In the genomic region with DNA sequence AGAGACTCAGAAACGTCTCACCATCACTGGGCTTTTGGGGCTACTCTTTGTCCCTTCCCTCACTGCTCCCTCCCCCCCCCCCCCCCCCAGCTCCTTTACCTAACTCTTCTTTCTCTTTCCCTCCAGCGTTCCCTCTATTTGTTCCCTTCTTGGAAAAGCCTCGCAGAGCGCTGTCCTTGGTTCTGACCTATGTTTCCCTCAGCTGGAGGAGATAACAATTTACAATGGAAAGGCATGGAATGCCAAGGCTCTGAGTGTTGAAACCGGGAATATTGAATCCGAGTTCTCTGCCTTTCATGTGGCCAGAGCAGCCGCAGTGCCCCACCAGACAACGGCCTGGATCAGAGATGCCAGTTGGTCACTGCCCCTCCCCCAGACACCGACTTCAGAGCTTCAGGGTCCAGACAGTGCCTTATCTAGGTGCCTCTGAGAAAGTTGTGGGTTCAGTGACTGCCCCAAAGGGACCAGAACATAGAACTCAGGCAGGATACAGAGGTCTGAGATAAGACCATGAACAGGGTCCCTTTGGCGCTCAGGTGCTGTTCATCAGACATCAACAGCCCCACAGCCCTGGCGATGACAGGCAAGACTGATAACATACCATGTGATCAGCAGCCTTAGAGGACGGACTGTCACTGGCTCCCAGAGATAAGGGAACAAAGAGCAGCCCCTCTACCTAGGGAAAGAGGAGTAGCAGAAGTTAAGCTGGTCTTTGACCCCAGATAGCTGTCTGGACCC, we compare ENCODE assay signal across 9 mouse cellular contexts. TPM values are rescaled to one million over a fixed set of nuclear protein-coding genes. Genes with fewer than 3 reads are reported as not detected.
A peak's percentile ranks its signal among the peaks of the same experiment; 100 is the strongest.
DNase-seq lines count a peak whose midpoint lies in the region; ATAC-seq lines count a peak whose summit lies in the region.
"Had no signal": no experiment of that assay in that cellular context is flagged by ENCODE, and none has a peak within 500 bp of the region (broad histone marks: within the 10 kb centered on the region; RNA-seq: fewer than 3 reads in every experiment).

No protein-coding gene starts in this region.

- H3K27me3 ChIP-seq in heart, embryonic 12.5 days (replicated peaks), result peaks cover 25% of the 10 kb centered on the region
- peaks cover 5% of the 10 kb centered on the region for H3K27me3 ChIP-seq in limb, embryonic 10.5 days (ENCODE audit: low read depth, poor library complexity, severe bottlenecking)
- H3K27me3 ChIP-seq: heart, embryonic 15.5 days had no signal

- peaks cover 6% of the 10 kb centered on the region for H3K4me1 ChIP-seq in heart, embryonic 12.5 days (replicated peaks)
- peaks cover 11% of the 10 kb centered on the region for H3K4me1 ChIP-seq in limb, embryonic 10.5 days
- H3K4me1 ChIP-seq: heart, embryonic 15.5 days had no signal

- ATAC-seq in heart, embryonic 12.5 days (ENCODE audit: insufficient number of reproducible peaks, low FRiP score), result peak; percentile 81

- no peak for DNase-seq in heart, adult 9 months (ENCODE audit: low spot score in 2 of 2)
- peak; percentile 83 for DNase-seq in embryo, embryonic 10 days (ENCODE audit: low spot score)
- peak; percentile 76 for DNase-seq in limb, embryonic 10.5 days (ENCODE audit: low spot score)
- DNase-seq in ovary, postnatal 10 days (ENCODE audit: low spot score), result peak; percentile 22
- no peak for DNase-seq in left cerebral cortex, adult 18-20 months (ENCODE audit: low spot score in 2 of 2)
- DNase-seq in thymus, postnatal 36 days, result no peak
- no peak for DNase-seq in spleen, postnatal 10 days (ENCODE audit: low spot score in 2 of 2)

- H3K27ac ChIP-seq in heart, embryonic 12.5 days (ENCODE audit: poor library complexity, severe bottlenecking), result no peak overlapping the region
- H3K27ac ChIP-seq in limb, embryonic 10.5 days, result no peak overlapping the region
- H3K27ac ChIP-seq: heart, embryonic 15.5 days had no signal

- no peaks in the 10 kb centered on the region for H3K36me3 ChIP-seq in heart, embryonic 12.5 days
- H3K36me3 ChIP-seq in limb, embryonic 10.5 days, result no peaks in the 10 kb centered on the region
- H3K36me3 ChIP-seq: heart, embryonic 15.5 days had no signal

- no peak overlapping the region for H3K4me3 ChIP-seq in heart, embryonic 12.5 days
- no peak overlapping the region for H3K4me3 ChIP-seq in limb, embryonic 10.5 days
- H3K4me3 ChIP-seq: heart, embryonic 15.5 days had no signal

- 2% methylated on average over 12 of the region's 12 CpGs for WGBS in heart, embryonic 12.5 days
- WGBS in limb, embryonic 10.5 days, result 11% methylated on average over 12 of the region's 12 CpGs

- no peak overlapping the region for H3K9ac ChIP-seq in heart, embryonic 12.5 days
- H3K9ac ChIP-seq: heart, embryonic 15.5 days had no signal

- H3K4me2 ChIP-seq in heart, embryonic 12.5 days, result 0 out of 2 replicates have a peak overlapping the region, but pooled peaks have one; percentile 0
- H3K4me2 ChIP-seq: heart, embryonic 15.5 days had no signal

- no peaks in the 10 kb centered on the region for H3K9me3 ChIP-seq in heart, embryonic 12.5 days (replicated peaks)
- H3K9me3 ChIP-seq in limb, embryonic 10.5 days (replicated peaks), result no peaks in the 10 kb centered on the region
- H3K9me3 ChIP-seq: heart, embryonic 15.5 days had no signal

RNA-seq across cellular contexts. Expression of a gene that starts 25.8 kb away (rescaled TPM):
- polyA plus RNA-seq in heart, embryonic 12.5 days (2016; fragmentation: Nextera tagmentation; extraction: Ambion mirVana), result 0.08 TPM in 1 of 2 replicates, not detected in the other
- polyA plus RNA-seq in limb, embryonic 10.5 days (2016; fragmentation: Nextera tagmentation; extraction: Ambion mirVana), result not detected in 2 replicates
- 100 to 1,000 TPM in 1 of 2 experiments, 10 to 100 TPM in 1; 99.3 to 102 TPM for total RNA-seq in left cerebral cortex, adult 18-20 months (2021)
- polyA plus RNA-seq: heart, embryonic 15.5 days had no signal

RNA-seq across cellular contexts. Expression of a gene that starts 39.9 kb away (rescaled TPM):
- polyA plus RNA-seq in heart, embryonic 12.5 days (2016; fragmentation: Nextera tagmentation; extraction: Ambion mirVana), result 10.1 and 11.1 TPM in 2 replicates
- 13.8 and 16.2 TPM in 2 replicates for polyA plus RNA-seq in limb, embryonic 10.5 days (2016; fragmentation: Nextera tagmentation; extraction: Ambion mirVana)
- total RNA-seq in left cerebral cortex, adult 18-20 months (2021), result 10 to 100 TPM; 11.3 to 12.1 TPM

Comparison
In these comparisons a context has a peak if more than half of its experiments do, and no peak if none do; other contexts are left out.
1. DNase-seq: peak in embryo, embryonic 10 days (single experiment), limb, embryonic 10.5 days (single experiment) and ovary, postnatal 10 days (single experiment); none in heart, adult 9 months (0 of 2), left cerebral cortex, adult 18-20 months (0 of 2), thymus, postnatal 36 days (0 of 2) and spleen, postnatal 10 days (0 of 2).